Mouse (Mus musculus): ENCODE data around the gene Sms. TPM values are rescaled to one million over a fixed set of nuclear protein-coding genes. Genes with fewer than 3 reads are reported as not detected.

The Sms gene
- polyA plus RNA-seq, 1 experiment from 2014 or later: 121 TPM

DNA sequence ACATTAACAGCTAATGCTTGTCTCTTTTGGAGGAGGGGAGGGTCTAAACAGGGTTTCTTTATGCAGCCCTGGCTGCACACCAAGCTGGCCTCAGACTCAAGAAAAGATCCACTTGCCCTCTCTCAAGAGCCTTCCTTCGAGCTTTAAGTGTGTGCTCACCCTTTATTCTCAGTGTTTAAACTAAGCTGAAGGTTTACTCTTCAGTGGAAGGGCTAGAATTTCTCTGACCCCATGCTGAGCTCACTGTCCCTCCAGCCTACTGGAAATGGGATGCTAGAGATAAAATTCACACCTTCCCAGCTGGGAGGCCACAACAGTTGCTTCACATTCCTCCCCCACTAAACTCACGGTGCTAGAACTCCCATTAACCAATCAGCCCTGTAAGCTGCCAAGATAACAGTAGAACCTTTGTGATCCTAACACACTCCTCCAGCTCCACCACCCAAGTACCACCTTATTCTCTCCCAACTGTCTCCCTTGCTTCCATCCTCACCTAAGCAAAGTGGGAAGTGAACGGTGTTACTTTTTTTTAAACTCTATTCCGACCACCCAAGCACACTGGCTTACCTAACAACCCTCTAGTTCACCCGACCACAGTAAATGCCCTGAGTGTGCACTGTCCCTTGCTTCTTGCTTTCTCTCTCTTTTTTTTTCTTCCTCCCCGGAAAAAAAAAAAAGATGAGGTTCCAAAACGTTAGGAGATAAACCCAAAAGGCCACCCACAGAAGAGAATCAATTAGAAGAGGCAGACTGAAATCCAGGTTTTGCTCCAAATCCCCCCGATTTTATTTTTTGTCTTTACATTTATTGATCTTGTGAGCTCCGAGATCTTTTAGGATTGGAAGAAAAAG lies 2.0 kb downstream of the Sms start:
- Histone ChIP-seq H3K27me3 (ENCODE audit: control insufficient read depth, insufficient read depth, low read length) (no peaks in the 10 kb centered on the region), H3K9ac (replicated peaks; ENCODE audit: low read length) (peak overlapping the region; percentile 88), H3K36me3 (replicated peaks; ENCODE audit: control insufficient read depth, insufficient read depth, low read depth, low read length) (no peaks in the 10 kb centered on the region), H3K4me3 (ENCODE audit: low read depth, low read length) (peak overlapping the region; percentile 68), H3K27ac (replicated peaks; ENCODE audit: low read depth, low read length) (no peak overlapping the region), H3K9me3 (replicated peaks; ENCODE audit: control insufficient read depth, low read length) (no peaks in the 10 kb centered on the region), H3K4me2 (ENCODE audit: low read depth, low read length) (peak overlapping the region; percentile 37), H3K4me1 (ENCODE audit: control insufficient read depth, insufficient read depth, low read length) (no peaks in the 10 kb centered on the region)
- WGBS: 20% methylated on average over 9 of the region's 9 CpGs
- DNase-seq (ENCODE audit: low spot score) (no peak), ATAC-seq (replicated peaks; ENCODE audit: insufficient number of reproducible peaks, low FRiP score, low TSS enrichment, low read depth) (no peak)

DNA sequence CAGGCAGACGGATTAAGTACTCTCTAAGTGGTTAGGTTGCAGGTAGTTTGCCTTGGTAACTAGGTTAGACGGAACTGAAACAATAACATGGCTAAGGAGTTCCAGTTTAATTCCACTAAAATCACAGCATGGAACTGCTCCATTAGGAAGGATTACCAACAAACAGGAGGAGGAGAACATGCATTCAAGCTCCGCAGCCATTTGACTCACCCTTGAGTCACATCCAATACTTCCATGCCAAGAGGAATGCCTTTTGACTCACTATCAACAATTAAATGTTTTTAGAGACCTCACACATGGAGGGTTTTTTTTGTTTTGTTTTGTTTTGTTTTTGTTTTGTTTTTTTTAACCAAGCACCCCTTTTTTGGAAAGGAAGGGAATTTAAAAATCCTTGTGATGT lies 3.3 kb downstream of the Sms start:
- H3K4me3 ChIP-seq (ENCODE audit: low read depth, low read length): no peak overlapping the region
- no peak overlapping the region for H3K4me2 ChIP-seq (ENCODE audit: low read depth, low read length)
- H3K9ac ChIP-seq (replicated peaks; ENCODE audit: low read length): no peak overlapping the region
- WGBS: 76% methylated on average over 3 of the region's 3 CpGs
- no peak overlapping the region for H3K27ac ChIP-seq (replicated peaks; ENCODE audit: low read depth, low read length)
- no peaks in the 10 kb centered on the region for H3K27me3 ChIP-seq (ENCODE audit: control insufficient read depth, insufficient read depth, low read length)
- no peaks in the 10 kb centered on the region for H3K4me1 ChIP-seq (ENCODE audit: control insufficient read depth, insufficient read depth, low read length)
- no peaks in the 10 kb centered on the region for H3K9me3 ChIP-seq (replicated peaks; ENCODE audit: control insufficient read depth, low read length)
- H3K36me3 ChIP-seq (replicated peaks; ENCODE audit: control insufficient read depth, insufficient read depth, low read depth, low read length): no peaks in the 10 kb centered on the region
- ATAC-seq (replicated peaks; ENCODE audit: insufficient number of reproducible peaks, low FRiP score, low TSS enrichment, low read depth) (no peak), DNase-seq (ENCODE audit: low spot score) (no peak)

DNA sequence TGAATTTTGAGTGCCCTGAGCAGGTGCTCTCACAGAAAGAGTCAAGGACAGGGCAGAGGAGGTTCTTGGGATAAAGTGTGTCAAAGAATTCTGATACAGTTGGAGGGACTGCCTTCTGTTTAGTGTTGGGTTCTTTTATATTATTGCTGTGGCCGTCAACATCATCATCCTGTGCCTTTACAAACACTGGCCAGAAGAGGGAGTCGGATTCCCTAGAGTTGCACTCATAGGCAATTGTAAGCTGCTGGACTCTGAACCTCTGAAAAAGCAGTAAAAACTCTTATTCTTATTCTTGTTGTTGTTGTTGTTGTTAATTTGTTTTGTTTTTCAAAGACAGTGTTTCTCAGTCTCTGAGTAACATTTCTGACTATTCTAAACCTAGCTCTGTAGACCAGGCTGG lies 5.3 kb downstream of the Sms start:
- WGBS: 71% methylated on average over 2 of the region's 2 CpGs
- H3K27me3 ChIP-seq (ENCODE audit: control insufficient read depth, insufficient read depth, low read length): no peaks in the 10 kb centered on the region

DNA sequence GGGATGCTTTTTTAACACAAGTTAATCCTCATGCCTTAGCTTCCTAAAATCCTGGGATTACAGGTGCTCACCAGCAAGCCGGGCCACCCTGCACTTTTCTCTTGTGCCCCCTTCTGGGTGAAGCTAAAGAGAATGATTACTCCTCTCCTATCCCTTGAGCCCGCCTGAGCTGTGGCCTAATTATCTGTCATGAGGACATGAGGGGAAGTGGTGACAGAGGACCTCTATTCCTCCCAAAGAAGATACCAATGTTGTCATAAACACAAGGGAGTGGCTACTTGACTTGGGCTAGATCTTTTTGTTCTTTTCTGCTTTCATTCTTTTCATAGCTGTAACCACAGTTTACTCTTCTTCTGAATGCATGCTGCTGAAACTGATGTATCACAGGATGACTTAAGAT lies 9.2 kb downstream of the Sms start:
- H3K9ac ChIP-seq (replicated peaks; ENCODE audit: low read length): no peak overlapping the region
- ATAC-seq (replicated peaks; ENCODE audit: insufficient number of reproducible peaks, low FRiP score, low TSS enrichment, low read depth): no peak
- no peak overlapping the region for H3K4me2 ChIP-seq (ENCODE audit: low read depth, low read length)
- no peaks in the 10 kb centered on the region for H3K27me3 ChIP-seq (ENCODE audit: control insufficient read depth, insufficient read depth, low read length)
- H3K4me3 ChIP-seq (ENCODE audit: low read depth, low read length): no peak overlapping the region
- no peaks in the 10 kb centered on the region for H3K9me3 ChIP-seq (replicated peaks; ENCODE audit: control insufficient read depth, low read length)
- no peak for DNase-seq (ENCODE audit: low spot score)
- H3K36me3 ChIP-seq (replicated peaks; ENCODE audit: control insufficient read depth, insufficient read depth, low read depth, low read length): no peaks in the 10 kb centered on the region
- H3K27ac ChIP-seq (replicated peaks; ENCODE audit: low read depth, low read length): no peak overlapping the region
- WGBS: 79% methylated on average over 2 of the region's 2 CpGs
- no peaks in the 10 kb centered on the region for H3K4me1 ChIP-seq (ENCODE audit: control insufficient read depth, insufficient read depth, low read length)

More for the DNA sequence above, 5.3 kb downstream of the Sms start:
- Histone ChIP-seq H3K36me3 (replicated peaks; ENCODE audit: control insufficient read depth, insufficient read depth, low read depth, low read length) (no peaks in the 10 kb centered on the region), H3K4me3 (ENCODE audit: low read depth, low read length) (no peak overlapping the region), H3K9ac (replicated peaks; ENCODE audit: low read length) (no peak overlapping the region), H3K27ac (replicated peaks; ENCODE audit: low read depth, low read length) (no peak overlapping the region), H3K9me3 (replicated peaks; ENCODE audit: control insufficient read depth, low read length) (no peaks in the 10 kb centered on the region), H3K4me1 (ENCODE audit: control insufficient read depth, insufficient read depth, low read length) (no peaks in the 10 kb centered on the region), H3K4me2 (ENCODE audit: low read depth, low read length) (no peak overlapping the region)
- ATAC-seq (replicated peaks; ENCODE audit: insufficient number of reproducible peaks, low FRiP score, low TSS enrichment, low read depth) (no peak), DNase-seq (ENCODE audit: low spot score) (peak; percentile 36)

DNA sequence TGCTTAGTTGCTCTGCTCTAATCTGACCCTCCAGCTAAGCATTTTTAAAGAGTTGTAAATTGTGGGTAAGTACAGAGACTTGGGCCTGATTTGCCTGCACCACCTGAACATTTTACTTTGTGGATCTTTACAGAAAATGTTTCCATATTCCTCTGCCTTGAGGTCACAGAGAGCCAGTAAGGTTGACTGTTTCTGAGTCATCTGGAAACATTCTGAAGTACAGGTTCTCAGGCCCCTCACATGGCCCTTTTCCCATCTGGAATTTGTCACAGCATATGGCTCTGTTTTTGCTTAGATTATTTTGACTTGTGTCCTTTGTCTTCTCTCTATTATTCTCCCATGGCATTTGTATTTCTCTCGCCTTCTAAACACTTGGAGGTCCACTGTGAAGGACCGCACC lies 10.2 kb downstream of the Sms start:
- Histone ChIP-seq H3K4me3 (ENCODE audit: low read depth, low read length) (no peak overlapping the region), H3K9ac (replicated peaks; ENCODE audit: low read length) (no peak overlapping the region), H3K9me3 (replicated peaks; ENCODE audit: control insufficient read depth, low read length) (no peaks in the 10 kb centered on the region), H3K36me3 (replicated peaks; ENCODE audit: control insufficient read depth, insufficient read depth, low read depth, low read length) (no peaks in the 10 kb centered on the region), H3K4me2 (ENCODE audit: low read depth, low read length) (no peak overlapping the region), H3K27ac (replicated peaks; ENCODE audit: low read depth, low read length) (no peak overlapping the region), H3K4me1 (ENCODE audit: control insufficient read depth, insufficient read depth, low read length) (no peaks in the 10 kb centered on the region), H3K27me3 (ENCODE audit: control insufficient read depth, insufficient read depth, low read length) (no peaks in the 10 kb centered on the region)
- ATAC-seq (replicated peaks; ENCODE audit: insufficient number of reproducible peaks, low FRiP score, low TSS enrichment, low read depth) (no peak), DNase-seq (ENCODE audit: low spot score) (peak; percentile 38)
- 59% methylated on average over 2 of the region's 2 CpGs for WGBS

DNA sequence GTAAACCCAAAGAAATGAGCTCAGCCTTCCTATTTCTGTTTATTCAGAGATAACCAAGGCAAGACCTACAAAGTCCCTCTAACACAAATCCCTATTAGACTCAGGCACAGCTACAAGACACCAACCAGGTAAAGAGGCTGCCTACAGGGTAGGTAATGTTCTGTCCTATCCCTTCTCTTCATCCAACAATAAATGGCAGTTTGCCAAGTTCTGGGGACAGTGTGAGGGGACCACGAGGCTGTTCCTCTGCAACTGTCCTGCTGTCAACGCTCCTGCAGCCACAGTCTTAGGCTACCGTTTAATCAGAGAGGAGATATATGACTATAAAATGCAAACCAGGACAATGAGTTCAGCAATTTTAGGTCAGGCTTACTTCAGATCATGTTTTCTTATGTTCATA lies 14.8 kb downstream of the Sms start:
- 64% methylated on average over 3 of the region's 3 CpGs for WGBS
- H3K27me3 ChIP-seq (ENCODE audit: control insufficient read depth, insufficient read depth, low read length): no peaks in the 10 kb centered on the region
- H3K27ac ChIP-seq (replicated peaks; ENCODE audit: low read depth, low read length): no peak overlapping the region
- DNase-seq (ENCODE audit: low spot score): no peak
- H3K4me2 ChIP-seq (ENCODE audit: low read depth, low read length): no peak overlapping the region
- no peak for ATAC-seq (replicated peaks; ENCODE audit: insufficient number of reproducible peaks, low FRiP score, low TSS enrichment, low read depth)
- no peak overlapping the region for H3K9ac ChIP-seq (replicated peaks; ENCODE audit: low read length)
- H3K4me1 ChIP-seq (ENCODE audit: control insufficient read depth, insufficient read depth, low read length): no peaks in the 10 kb centered on the region
- H3K36me3 ChIP-seq (replicated peaks; ENCODE audit: control insufficient read depth, insufficient read depth, low read depth, low read length): no peaks in the 10 kb centered on the region
- H3K9me3 ChIP-seq (replicated peaks; ENCODE audit: control insufficient read depth, low read length): no peaks in the 10 kb centered on the region
- no peak overlapping the region for H3K4me3 ChIP-seq (ENCODE audit: low read depth, low read length)

DNA sequence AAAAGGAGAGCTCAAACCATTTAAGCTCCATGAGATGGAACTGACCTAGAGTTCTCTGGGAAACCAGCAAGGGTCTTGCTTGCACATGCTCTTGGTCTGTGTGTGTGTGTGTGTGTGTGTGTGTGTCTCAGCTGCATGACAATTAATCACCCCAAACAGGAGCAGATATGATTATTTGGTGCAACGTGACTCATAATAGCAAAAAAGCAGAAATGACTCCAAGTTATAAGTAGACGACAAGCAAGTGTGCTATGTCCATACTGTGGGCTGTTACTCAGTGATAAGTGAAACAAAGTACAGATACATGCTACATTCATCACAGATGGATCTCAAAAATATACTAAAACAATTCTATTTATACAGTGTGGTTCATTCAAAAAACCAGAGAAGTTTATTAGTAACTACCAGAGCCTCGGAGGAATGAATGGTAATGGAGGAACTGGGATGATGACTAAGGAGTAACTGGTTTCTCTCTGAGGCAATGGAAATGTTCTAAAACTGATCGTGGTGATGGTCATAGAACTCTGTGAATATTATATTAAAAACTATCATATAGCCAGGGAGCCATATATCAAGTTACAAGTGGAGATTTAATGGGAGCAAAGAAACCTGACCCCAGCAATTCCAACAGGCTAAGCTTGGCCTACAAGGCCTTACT lies 15.8 kb downstream of the Sms start:
- Histone ChIP-seq H3K4me1 (ENCODE audit: control insufficient read depth, insufficient read depth, low read length) (no peaks in the 10 kb centered on the region), H3K27ac (replicated peaks; ENCODE audit: low read depth, low read length) (no peak overlapping the region), H3K36me3 (replicated peaks; ENCODE audit: control insufficient read depth, insufficient read depth, low read depth, low read length) (no peaks in the 10 kb centered on the region), H3K4me2 (ENCODE audit: low read depth, low read length) (no peak overlapping the region), H3K27me3 (ENCODE audit: control insufficient read depth, insufficient read depth, low read length) (no peaks in the 10 kb centered on the region), H3K9me3 (replicated peaks; ENCODE audit: control insufficient read depth, low read length) (no peaks in the 10 kb centered on the region), H3K9ac (replicated peaks; ENCODE audit: low read length) (no peak overlapping the region), H3K4me3 (ENCODE audit: low read depth, low read length) (no peak overlapping the region)
- ATAC-seq (replicated peaks; ENCODE audit: insufficient number of reproducible peaks, low FRiP score, low TSS enrichment, low read depth) (no peak), DNase-seq (ENCODE audit: low spot score) (no peak)
- WGBS: 79% methylated on average over 4 of the region's 4 CpGs

Measured in embryonic facial prominence, embryonic 11.5 days (tissue).